Mouse (Mus musculus): ENCODE results near the gene Vax2. TPM values are rescaled to one million over a fixed set of nuclear protein-coding genes. Genes with fewer than 3 reads are reported as not detected.

Vax2 gene
- total and polyA plus RNA-seq, 2 experiments, result not detected

DNA sequence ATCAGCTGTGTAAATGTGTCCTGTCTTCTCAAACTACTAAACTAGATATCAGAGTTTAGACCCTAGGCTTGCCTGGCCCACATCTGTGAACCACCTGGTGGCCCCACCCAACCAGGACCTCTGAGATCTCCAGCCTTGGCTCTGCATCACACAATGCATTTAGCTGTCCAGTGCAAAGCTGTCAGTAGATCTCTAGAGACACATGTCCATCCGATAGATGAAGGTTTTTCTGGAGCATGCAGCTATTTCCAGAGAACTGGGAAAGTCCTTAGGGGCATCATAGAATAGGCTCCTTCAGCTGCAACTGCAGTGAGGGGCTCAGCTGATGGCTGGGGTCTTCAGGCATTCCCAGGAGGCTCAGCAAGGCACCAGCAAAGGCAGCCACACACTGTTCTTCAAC lies 6.8 kb upstream of the Vax2 start:
- no peaks in the 10 kb centered on the region for H3K4me1 ChIP-seq (ENCODE audit: control insufficient read depth, insufficient read depth, low read length)
- WGBS, result 16% methylated on average over 1 of the region's 1 CpGs
- H3K79me2 ChIP-seq (ENCODE audit: control insufficient read depth, insufficient read depth, low read length), result no peaks in the 10 kb centered on the region
- no peak overlapping the region for H3K4me3 ChIP-seq (ENCODE audit: insufficient read depth, low read depth, low read length)
- TF ChIP-seq CTCF (IDR thresholded peaks at IDR 0.05; ENCODE audit: low read depth, low read length) (no peak), POLR2A (IDR thresholded peaks at IDR 0.05; ENCODE audit: extremely low read depth, insufficient read depth, low read length) (no peak)
- H3K36me3 ChIP-seq (ENCODE audit: control insufficient read depth, insufficient read depth, low read length), result no peaks in the 10 kb centered on the region
- DNase-seq (ENCODE audit: extremely low read depth, low read depth, low spot score), result no peak
- no peak overlapping the region for H3K9ac ChIP-seq (ENCODE audit: low read depth, low read length)
- peaks cover 29% of the 10 kb centered on the region for H3K27me3 ChIP-seq (ENCODE audit: control insufficient read depth, insufficient read depth, low read length)
- H3K27ac ChIP-seq (replicated peaks; ENCODE audit: insufficient read depth, low read depth, low read length), result no peak overlapping the region

- no peak overlapping the region for H3K9ac ChIP-seq (ENCODE audit: low read depth, low read length)
- DNase-seq (ENCODE audit: extremely low read depth, low read depth, low spot score), result no peak
- no peak overlapping the region for H3K4me3 ChIP-seq (ENCODE audit: insufficient read depth, low read depth, low read length)
- no peaks in the 10 kb centered on the region for H3K36me3 ChIP-seq (ENCODE audit: control insufficient read depth, insufficient read depth, low read length)
- TF ChIP-seq POLR2A (IDR thresholded peaks at IDR 0.05; ENCODE audit: extremely low read depth, insufficient read depth, low read length) (no peak), CTCF (IDR thresholded peaks at IDR 0.05; ENCODE audit: low read depth, low read length) (no peak)
- no peaks in the 10 kb centered on the region for H3K79me2 ChIP-seq (ENCODE audit: control insufficient read depth, insufficient read depth, low read length)
- no peaks in the 10 kb centered on the region for H3K4me1 ChIP-seq (ENCODE audit: control insufficient read depth, insufficient read depth, low read length)
- H3K27me3 ChIP-seq (ENCODE audit: control insufficient read depth, insufficient read depth, low read length), result peaks cover 29% of the 10 kb centered on the region
- no peak overlapping the region for H3K27ac ChIP-seq (replicated peaks; ENCODE audit: insufficient read depth, low read depth, low read length)
- WGBS, result 26% methylated on average over 5 of the region's 5 CpGs
Measured at GRCm38 (mm10) chr6:83704701-83705100, 6.4 kb upstream of the Vax2 start.

DNA sequence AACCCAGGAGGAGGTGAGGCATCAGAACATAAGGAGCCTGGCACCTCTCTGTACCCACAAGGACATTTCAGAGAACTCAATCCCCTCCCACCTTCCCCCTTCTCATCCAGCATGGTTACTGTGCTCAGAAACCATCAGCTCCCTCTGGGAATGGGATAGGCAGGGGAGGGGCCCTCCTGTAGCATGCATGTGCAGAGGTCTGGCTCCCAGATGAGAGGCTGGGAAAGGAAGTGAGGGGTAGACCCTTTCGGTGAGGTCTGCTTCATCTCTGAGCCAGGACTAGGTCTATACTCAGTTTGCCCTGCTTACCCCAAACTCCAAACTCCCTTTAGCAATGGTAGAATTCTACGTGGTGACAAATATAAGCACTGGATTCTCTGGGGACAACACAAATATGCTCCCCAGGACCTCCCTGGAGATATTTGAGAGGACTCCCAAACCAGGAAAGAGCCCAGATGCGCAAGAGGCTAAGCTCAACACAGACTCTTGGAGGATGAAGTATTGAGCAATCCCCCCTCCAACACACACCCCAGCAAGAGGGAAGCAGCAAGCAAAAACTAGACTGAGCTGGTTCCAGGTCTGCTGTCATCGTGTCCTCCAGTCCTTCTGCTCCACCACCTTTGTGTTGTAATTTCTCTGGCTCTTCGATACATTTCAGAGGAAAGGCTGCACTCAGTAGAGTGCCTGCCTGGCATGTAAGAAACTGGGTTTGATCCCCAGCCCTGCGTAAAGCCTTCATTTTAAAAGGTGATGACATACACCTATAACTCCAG lies 3.1 kb upstream of the Vax2 start:
- no peak overlapping the region for H3K27ac ChIP-seq (replicated peaks; ENCODE audit: insufficient read depth, low read depth, low read length)
- no peaks in the 10 kb centered on the region for H3K36me3 ChIP-seq (ENCODE audit: control insufficient read depth, insufficient read depth, low read length)
- no peak overlapping the region for H3K9ac ChIP-seq (ENCODE audit: low read depth, low read length)
- H3K79me2 ChIP-seq (ENCODE audit: control insufficient read depth, insufficient read depth, low read length), result no peaks in the 10 kb centered on the region
- no peak for DNase-seq (ENCODE audit: extremely low read depth, low read depth, low spot score)
- H3K4me1 ChIP-seq (ENCODE audit: control insufficient read depth, insufficient read depth, low read length), result no peaks in the 10 kb centered on the region
- peaks cover 40% of the 10 kb centered on the region for H3K27me3 ChIP-seq (ENCODE audit: control insufficient read depth, insufficient read depth, low read length)
- no peak overlapping the region for H3K4me3 ChIP-seq (ENCODE audit: insufficient read depth, low read depth, low read length)
- TF ChIP-seq CTCF (IDR thresholded peaks at IDR 0.05; ENCODE audit: low read depth, low read length) (no peak), POLR2A (IDR thresholded peaks at IDR 0.05; ENCODE audit: extremely low read depth, insufficient read depth, low read length) (no peak)
- 9% methylated on average over 6 of the region's 6 CpGs for WGBS

DNA sequence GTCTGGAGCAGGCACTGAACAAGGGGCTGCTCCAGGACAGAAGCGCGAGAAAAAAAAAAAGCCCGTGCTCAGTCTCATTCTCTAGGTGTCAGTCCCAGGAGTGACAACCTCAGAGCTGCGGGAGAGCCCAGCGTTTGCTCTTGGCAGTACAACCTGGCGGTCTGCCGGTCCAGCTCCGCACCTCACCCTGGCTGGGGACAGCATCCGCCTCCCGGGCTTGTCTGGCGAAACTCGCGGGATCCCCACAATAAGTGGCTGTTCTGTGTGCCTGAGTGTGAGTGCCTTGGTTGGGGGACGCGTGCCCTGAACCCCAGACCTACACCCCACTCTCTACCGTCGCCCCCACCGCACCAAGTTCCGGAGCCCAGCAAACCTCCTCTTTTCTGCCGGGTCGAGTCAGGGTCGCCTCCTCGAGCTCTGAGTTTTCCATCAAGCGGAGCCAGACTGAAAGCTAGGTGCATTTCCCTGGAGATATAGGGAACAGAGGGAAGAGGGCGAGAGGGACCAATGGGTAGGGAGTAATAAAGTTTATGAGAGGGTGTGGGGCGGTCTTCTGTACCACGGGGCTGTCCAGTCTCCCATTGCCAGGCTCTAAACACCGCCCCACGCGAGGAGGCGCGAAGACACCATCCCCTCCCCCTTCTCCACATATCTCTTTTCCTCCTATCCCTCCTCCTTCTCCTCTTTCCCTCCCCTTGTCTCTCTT lies 550 bp upstream of the Vax2 start:
- WGBS, result 2% methylated on average over 32 of the region's 32 CpGs
- no peak for DNase-seq (ENCODE audit: extremely low read depth, low read depth, low spot score)
- no peaks in the 10 kb centered on the region for H3K36me3 ChIP-seq (ENCODE audit: control insufficient read depth, insufficient read depth, low read length)
- no peak overlapping the region for H3K27ac ChIP-seq (replicated peaks; ENCODE audit: insufficient read depth, low read depth, low read length)
- H3K4me3 ChIP-seq (ENCODE audit: insufficient read depth, low read depth, low read length), result peak overlapping the region; percentile 2; the same call in 1 of the 2 replicates
- H3K79me2 ChIP-seq (ENCODE audit: control insufficient read depth, insufficient read depth, low read length), result no peaks in the 10 kb centered on the region
- TF ChIP-seq POLR2A (IDR thresholded peaks at IDR 0.05; ENCODE audit: extremely low read depth, insufficient read depth, low read length) (no peak), CTCF (IDR thresholded peaks at IDR 0.05; ENCODE audit: low read depth, low read length) (no peak)
- no peaks in the 10 kb centered on the region for H3K4me1 ChIP-seq (ENCODE audit: control insufficient read depth, insufficient read depth, low read length)
- peaks cover 40% of the 10 kb centered on the region for H3K27me3 ChIP-seq (ENCODE audit: control insufficient read depth, insufficient read depth, low read length)
- H3K9ac ChIP-seq (ENCODE audit: low read depth, low read length), result no peak overlapping the region

DNA sequence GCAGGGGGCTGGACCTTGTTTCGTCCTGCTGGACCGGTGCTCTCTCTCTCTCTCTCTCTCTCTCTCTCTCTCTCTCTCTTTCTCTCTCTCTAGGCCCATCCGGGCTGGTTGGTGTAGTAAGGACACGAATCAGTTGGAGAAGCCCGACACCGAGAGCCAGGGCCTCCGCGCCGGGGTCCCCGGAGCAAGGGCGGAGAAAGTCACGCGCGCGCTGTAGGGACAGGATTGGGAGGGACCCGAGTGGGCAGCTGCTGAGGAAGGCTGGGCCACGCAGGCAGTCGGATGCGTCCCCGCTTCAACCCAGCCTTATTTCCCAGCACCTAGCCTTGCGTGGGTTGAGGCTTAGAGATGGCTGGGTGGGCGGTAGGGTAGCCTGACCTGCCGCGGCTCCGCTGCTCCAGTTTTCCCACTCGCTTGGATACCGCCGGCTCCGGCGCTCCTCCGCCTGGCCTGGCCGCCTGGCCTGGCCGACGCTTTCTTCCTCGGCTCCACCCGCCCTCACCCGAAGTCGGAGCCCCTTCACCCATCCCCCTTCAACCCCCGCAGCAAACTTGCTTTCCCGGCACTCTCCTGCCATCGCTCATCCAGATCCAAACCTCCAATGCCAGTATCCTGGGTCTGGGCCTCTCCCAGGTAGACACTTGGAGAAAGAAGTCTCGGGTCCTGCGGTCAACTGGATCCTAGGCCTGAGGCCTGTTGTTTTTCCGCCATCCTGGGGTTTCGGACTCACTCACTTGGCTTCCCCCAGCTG lies 836 bp downstream of the Vax2 start:
- no peak overlapping the region for H3K27ac ChIP-seq (replicated peaks; ENCODE audit: insufficient read depth, low read depth, low read length)
- TF ChIP-seq CTCF (IDR thresholded peaks at IDR 0.05; ENCODE audit: low read depth, low read length) (no peak), POLR2A (IDR thresholded peaks at IDR 0.05; ENCODE audit: extremely low read depth, insufficient read depth, low read length) (no peak)
- no peak overlapping the region for H3K9ac ChIP-seq (ENCODE audit: low read depth, low read length)
- peaks cover 45% of the 10 kb centered on the region for H3K27me3 ChIP-seq (ENCODE audit: control insufficient read depth, insufficient read depth, low read length)
- WGBS, result 10% methylated on average over 45 of the region's 45 CpGs
- no peaks in the 10 kb centered on the region for H3K79me2 ChIP-seq (ENCODE audit: control insufficient read depth, insufficient read depth, low read length)
- H3K4me1 ChIP-seq (ENCODE audit: control insufficient read depth, insufficient read depth, low read length), result no peaks in the 10 kb centered on the region
- no peaks in the 10 kb centered on the region for H3K36me3 ChIP-seq (ENCODE audit: control insufficient read depth, insufficient read depth, low read length)
- no peak for DNase-seq (ENCODE audit: extremely low read depth, low read depth, low spot score)
- H3K4me3 ChIP-seq (ENCODE audit: insufficient read depth, low read depth, low read length), result no peak overlapping the region
